Mouse (Mus musculus): ENCODE results near the gene Pi4k2a. TPM values are rescaled to one million over a fixed set of nuclear protein-coding genes. Genes with fewer than 3 reads are reported as not detected.

The Pi4k2a gene
- polyA plus RNA-seq, 1 experiment from 2014 or later = 24.2 TPM

- Histone ChIP-seq H3K27ac (ENCODE audit: low read length) (no peak overlapping the region), H3K27me3 (replicated peaks; ENCODE audit: insufficient read depth, low read length) (no peaks in the 10 kb centered on the region), H3K9me3 (ENCODE audit: low read length) (no peaks in the 10 kb centered on the region), H3K4me1 (ENCODE audit: insufficient read depth, low read depth, low read length) (no peaks in the 10 kb centered on the region), H3K36me3 (ENCODE audit: insufficient read depth, low read length) (no peaks in the 10 kb centered on the region), H3K9ac (replicated peaks; ENCODE audit: low read depth) (no peak overlapping the region), H3K4me3 (ENCODE audit: low read depth, low read length) (no peak overlapping the region), H3K4me2 (replicated peaks; ENCODE audit: low read depth, low read length) (no peak overlapping the region)
- no peak for TF ChIP-seq EP300 (IDR thresholded peaks at IDR 0.05)
- TF ChIP-seq CTCF (IDR thresholded peaks at IDR 0.05) = no peak
- WGBS = 24% methylated on average over 7 of the region's 7 CpGs
- no peak for ATAC-seq
- DNase-seq (ENCODE audit: low spot score) = no peak
These were observed 73.9 kb downstream of the Pi4k2a start for GRCm38 (mm10) chr19:42164188-42164587.

GRCm38 (mm10) chr19:42166130-42166529, 75.9 kb downstream of the Pi4k2a start:
- WGBS = 2% methylated on average over 12 of the region's 12 CpGs
- peak overlapping the region; percentile 1; the same call in 1 of the 2 replicates for H3K4me3 ChIP-seq (ENCODE audit: low read depth, low read length)
- H3K9me3 ChIP-seq (ENCODE audit: low read length) = no peaks in the 10 kb centered on the region
- no peaks in the 10 kb centered on the region for H3K36me3 ChIP-seq (ENCODE audit: insufficient read depth, low read length)
- ATAC-seq (peak; percentile 35), DNase-seq (ENCODE audit: low spot score) (peak; percentile 93)
- H3K4me1 ChIP-seq (ENCODE audit: insufficient read depth, low read depth, low read length) = peaks cover 3% of the 10 kb centered on the region; the same call in 1 of the 2 replicates
- no peak overlapping the region for H3K27ac ChIP-seq (ENCODE audit: low read length)
- no peaks in the 10 kb centered on the region for H3K27me3 ChIP-seq (replicated peaks; ENCODE audit: insufficient read depth, low read length)
- TF ChIP-seq EP300 (IDR thresholded peaks at IDR 0.05) = peak; percentile 55
- TF ChIP-seq CTCF (IDR thresholded peaks at IDR 0.05) = peak; percentile 93
- peak overlapping the region; percentile 41 for H3K4me2 ChIP-seq (replicated peaks; ENCODE audit: low read depth, low read length)
- no peak overlapping the region for H3K9ac ChIP-seq (replicated peaks; ENCODE audit: low read depth)

GRCm38 (mm10) chr19:42166766-42167165, 76.5 kb downstream of the Pi4k2a start:
- WGBS = 38% methylated on average over 3 of the region's 3 CpGs
- no peak for ATAC-seq

GRCm38 (mm10) chr19:42167489-42167888, 77.2 kb downstream of the Pi4k2a start:
- no peak for DNase-seq (ENCODE audit: low spot score)
- Histone ChIP-seq H3K4me3 (ENCODE audit: low read depth, low read length) (no peak overlapping the region), H3K9ac (replicated peaks; ENCODE audit: low read depth) (no peak overlapping the region), H3K27ac (ENCODE audit: low read length) (no peak overlapping the region), H3K27me3 (replicated peaks; ENCODE audit: insufficient read depth, low read length) (no peaks in the 10 kb centered on the region), H3K36me3 (ENCODE audit: insufficient read depth, low read length) (no peaks in the 10 kb centered on the region), H3K4me1 (ENCODE audit: insufficient read depth, low read depth, low read length) (peaks cover 10% of the 10 kb centered on the region; the same call in 1 of the 2 replicates), H3K4me2 (replicated peaks; ENCODE audit: low read depth, low read length) (no peak overlapping the region), H3K9me3 (ENCODE audit: low read length) (no peaks in the 10 kb centered on the region)
- WGBS = 68% methylated on average over 9 of the region's 9 CpGs
- no peak for TF ChIP-seq CTCF (IDR thresholded peaks at IDR 0.05)
- no peak for TF ChIP-seq EP300 (IDR thresholded peaks at IDR 0.05)
- ATAC-seq = no peak

More at GRCm38 (mm10) chr19:42166766-42167165, 76.5 kb downstream of the Pi4k2a start:
- H3K4me2 ChIP-seq (replicated peaks; ENCODE audit: low read depth, low read length) = no peak overlapping the region
- H3K27ac ChIP-seq (ENCODE audit: low read length) = no peak overlapping the region
- H3K9me3 ChIP-seq (ENCODE audit: low read length) = no peaks in the 10 kb centered on the region
- H3K4me3 ChIP-seq (ENCODE audit: low read depth, low read length) = no peak overlapping the region
- DNase-seq (ENCODE audit: low spot score) = peak; percentile 31
- peaks cover 10% of the 10 kb centered on the region; the same call in 1 of the 2 replicates for H3K4me1 ChIP-seq (ENCODE audit: insufficient read depth, low read depth, low read length)
- no peaks in the 10 kb centered on the region for H3K36me3 ChIP-seq (ENCODE audit: insufficient read depth, low read length)
- no peak overlapping the region for H3K9ac ChIP-seq (replicated peaks; ENCODE audit: low read depth)
- no peaks in the 10 kb centered on the region for H3K27me3 ChIP-seq (replicated peaks; ENCODE audit: insufficient read depth, low read length)
- TF ChIP-seq EP300 (IDR thresholded peaks at IDR 0.05) = no peak
- TF ChIP-seq CTCF (IDR thresholded peaks at IDR 0.05) = no peak

- no peaks in the 10 kb centered on the region for H3K9me3 ChIP-seq (ENCODE audit: low read length)
- H3K36me3 ChIP-seq (ENCODE audit: insufficient read depth, low read length) = no peaks in the 10 kb centered on the region
- 40% methylated on average over 10 of the region's 10 CpGs for WGBS
- no peak overlapping the region for H3K4me3 ChIP-seq (ENCODE audit: low read depth, low read length)
- ATAC-seq (no peak), DNase-seq (ENCODE audit: low spot score) (no peak)
- peak overlapping the region; percentile 96; the same call in 1 of the 2 replicates for H3K4me2 ChIP-seq (replicated peaks; ENCODE audit: low read depth, low read length)
- H3K27ac ChIP-seq (ENCODE audit: low read length) = no peak overlapping the region
- peaks cover 10% of the 10 kb centered on the region; the same call in 1 of the 2 replicates for H3K4me1 ChIP-seq (ENCODE audit: insufficient read depth, low read depth, low read length)
- no peak overlapping the region for H3K9ac ChIP-seq (replicated peaks; ENCODE audit: low read depth)
- H3K27me3 ChIP-seq (replicated peaks; ENCODE audit: insufficient read depth, low read length) = no peaks in the 10 kb centered on the region
- TF ChIP-seq EP300 (IDR thresholded peaks at IDR 0.05) = no peak
- TF ChIP-seq CTCF (IDR thresholded peaks at IDR 0.05) = no peak
These were observed 79.2 kb downstream of the Pi4k2a start for GRCm38 (mm10) chr19:42169322-42169975.

GRCm38 (mm10) chr19:42170025-42170969, 80.0 kb downstream of the Pi4k2a start:
- peaks cover 10% of the 10 kb centered on the region; the same call in 1 of the 2 replicates for H3K4me1 ChIP-seq (ENCODE audit: insufficient read depth, low read depth, low read length)
- ATAC-seq (peak; percentile 96), DNase-seq (ENCODE audit: low spot score) (peak; percentile 98)
- peak overlapping the region; percentile 63 for H3K27ac ChIP-seq (ENCODE audit: low read length)
- peak overlapping the region; percentile 76 for H3K9ac ChIP-seq (replicated peaks; ENCODE audit: low read depth)
- H3K4me3 ChIP-seq (ENCODE audit: low read depth, low read length) = peak overlapping the region; percentile 83
- TF ChIP-seq EP300 (IDR thresholded peaks at IDR 0.05) = no peak
- TF ChIP-seq CTCF (IDR thresholded peaks at IDR 0.05) = peak; percentile 39
- no peaks in the 10 kb centered on the region for H3K27me3 ChIP-seq (replicated peaks; ENCODE audit: insufficient read depth, low read length)
- WGBS = 2% methylated on average over 45 of the region's 56 CpGs
- H3K36me3 ChIP-seq (ENCODE audit: insufficient read depth, low read length) = no peaks in the 10 kb centered on the region
- H3K9me3 ChIP-seq (ENCODE audit: low read length) = no peaks in the 10 kb centered on the region
- peak overlapping the region; percentile 96 for H3K4me2 ChIP-seq (replicated peaks; ENCODE audit: low read depth, low read length)

Other genes starting within 250 kb of the Pi4k2a start
- gene Frat2, start 242.3 kb upstream of the Pi4k2a start, polyA plus RNA-seq (2015; fragmentation: Nextera tagmentation; extraction: Ambion mirVana) = 4.6 and 5.9 TPM in 2 replicates
- 2.7 and 2.9 TPM in 2 replicates for gene Rrp12, start 194.3 kb upstream of the Pi4k2a start, polyA plus RNA-seq (2015; fragmentation: Nextera tagmentation; extraction: Ambion mirVana)
- gene Pgam1, start 178.5 kb upstream of the Pi4k2a start, polyA plus RNA-seq (2015; fragmentation: Nextera tagmentation; extraction: Ambion mirVana) = 152 TPM in 2 replicates
- gene Exosc1, start 157.0 kb upstream of the Pi4k2a start, polyA plus RNA-seq (2015; fragmentation: Nextera tagmentation; extraction: Ambion mirVana) = 43.4 and 45.2 TPM in 2 replicates
- gene Zdhhc16, start 157.0 kb upstream of the Pi4k2a start, polyA plus RNA-seq (2015; fragmentation: Nextera tagmentation; extraction: Ambion mirVana) = 46.9 and 55.1 TPM in 2 replicates
- 12.8 and 16.5 TPM in 2 replicates for gene Mms19, start 109.3 kb upstream of the Pi4k2a start, polyA plus RNA-seq (2015; fragmentation: Nextera tagmentation; extraction: Ambion mirVana)
- 21.3 and 23.2 TPM in 2 replicates for gene Ubtd1, start 108.7 kb upstream of the Pi4k2a start, polyA plus RNA-seq (2015; fragmentation: Nextera tagmentation; extraction: Ambion mirVana)
- 0.53 and 0.62 TPM in 2 replicates for gene Ankrd2, start 54.5 kb upstream of the Pi4k2a start, polyA plus RNA-seq (2015; fragmentation: Nextera tagmentation; extraction: Ambion mirVana)
- 4.9 and 6.4 TPM in 2 replicates for gene Hoga1, start 44.9 kb upstream of the Pi4k2a start, polyA plus RNA-seq (2015; fragmentation: Nextera tagmentation; extraction: Ambion mirVana)
- 0.10 and 0.14 TPM in 2 replicates for gene 4933411K16Rik, start 38.2 kb upstream of the Pi4k2a start, polyA plus RNA-seq (2015; fragmentation: Nextera tagmentation; extraction: Ambion mirVana)
- 5.5 and 5.8 TPM in 2 replicates for gene Morn4, start 4.1 kb upstream of the Pi4k2a start, polyA plus RNA-seq (2015; fragmentation: Nextera tagmentation; extraction: Ambion mirVana)
- gene Avpi1, start 38.6 kb downstream of the Pi4k2a start, polyA plus RNA-seq (2015; fragmentation: Nextera tagmentation; extraction: Ambion mirVana) = 114 and 135 TPM in 2 replicates
- 23.0 and 23.1 TPM in 2 replicates for gene Marveld1, start 56.9 kb downstream of the Pi4k2a start, polyA plus RNA-seq (2015; fragmentation: Nextera tagmentation; extraction: Ambion mirVana)
- 25.3 and 27.7 TPM in 2 replicates for gene Zfyve27, start 73.5 kb downstream of the Pi4k2a start, polyA plus RNA-seq (2015; fragmentation: Nextera tagmentation; extraction: Ambion mirVana)
- gene Sfrp5, start 111.8 kb downstream of the Pi4k2a start, polyA plus RNA-seq (2015; fragmentation: Nextera tagmentation; extraction: Ambion mirVana) = 0.18 TPM in 1 of 2 replicates, not detected in the other
- 0.06 TPM in 1 of 2 replicates, not detected in the other for gene Golga7b, start 157.1 kb downstream of the Pi4k2a start, polyA plus RNA-seq (2015; fragmentation: Nextera tagmentation; extraction: Ambion mirVana)

Measured in lung, postnatal 0 days (tissue).